Comparison of ENCODE assay signal across 25 mouse cellular contexts in the genomic region with DNA sequence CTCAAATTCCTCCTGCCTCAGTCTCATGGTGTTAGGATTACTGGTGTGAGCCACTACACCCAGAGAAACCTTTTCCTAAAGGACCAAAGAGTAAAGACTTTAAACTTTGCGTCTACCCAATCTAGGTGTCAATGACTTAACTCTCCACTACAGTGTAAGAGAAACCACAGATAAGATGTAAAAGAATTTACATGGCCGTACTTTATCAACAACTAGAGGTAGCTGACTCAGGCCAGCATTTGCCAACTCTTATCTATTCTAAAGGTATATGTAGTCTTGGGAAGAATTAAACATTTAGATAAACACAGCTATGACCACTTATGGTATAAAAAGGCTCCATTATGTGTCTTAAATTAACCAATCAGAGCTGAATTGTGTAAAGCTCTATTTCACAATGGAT.
"Had no signal": no experiment of that assay in that cellular context is flagged by ENCODE, and none has a peak within 500 bp of the region (broad histone marks: within the 10 kb centered on the region; RNA-seq: fewer than 3 reads in every experiment).

No protein-coding gene starts in this region.

- H3K9me3 ChIP-seq: heart, embryonic 10.5 days; hindbrain, embryonic 10.5 days; hindbrain, embryonic 12.5 days; kidney, embryonic 15.5 days; limb, embryonic 15.5 days; liver, embryonic 12.5 days had no signal

- ATAC-seq: hindbrain, embryonic 16.5 days; inflammation-experienced regulatory T-cells, adult 6 months; liver, embryonic 12.5 days had no signal

- DNase-seq: gastrocnemius, postnatal 10 days; gastrocnemius, postnatal 25 days; heart, adult 18-20 months; heart, postnatal 4 days; kidney, adult 11 months; kidney, adult 2 months; kidney, adult 9 months; kidney, postnatal 14 days; kidney, postnatal 36 days; layer of hippocampus, adult 9-11 months; layer of hippocampus, postnatal 36 days; left cerebral cortex, postnatal 4 days had no signal

- H3K4me1 ChIP-seq: heart, embryonic 10.5 days; hindbrain, embryonic 10.5 days; hindbrain, embryonic 12.5 days had no signal

- H3K9ac ChIP-seq: heart, embryonic 12.5 days; hindbrain, embryonic 12.5 days; hindbrain, embryonic 14.5 days; kidney, embryonic 15.5 days; limb, embryonic 13.5 days; limb, embryonic 15.5 days; liver, embryonic 12.5 days; liver, embryonic 14.5 days had no signal

- H3K4me3 ChIP-seq: heart, embryonic 10.5 days; heart, embryonic 12.5 days; hindbrain, embryonic 10.5 days; hindbrain, embryonic 12.5 days; kidney, embryonic 15.5 days; limb, embryonic 13.5 days; limb, embryonic 15.5 days; liver, embryonic 12.5 days had no signal

- H3K4me2 ChIP-seq: heart, embryonic 12.5 days; hindbrain, embryonic 12.5 days; hindbrain, embryonic 14.5 days; kidney, embryonic 15.5 days; limb, embryonic 13.5 days; limb, embryonic 15.5 days; liver, embryonic 12.5 days had no signal

- H3K27me3 ChIP-seq: heart, embryonic 12.5 days; hindbrain, embryonic 12.5 days; kidney, embryonic 15.5 days; limb, embryonic 13.5 days; limb, embryonic 15.5 days; liver, embryonic 12.5 days had no signal

- H3K27ac ChIP-seq: heart, embryonic 10.5 days; hindbrain, embryonic 10.5 days; hindbrain, embryonic 12.5 days; hindbrain, embryonic 14.5 days; kidney, embryonic 15.5 days; kidney, postnatal 0 days; limb, embryonic 13.5 days; limb, embryonic 15.5 days; liver, embryonic 12.5 days; liver, embryonic 14.5 days had no signal
